Mouse (Mus musculus) small intestine, adult 2 months (tissue): ENCODE results near the gene Erg28. TPM values are rescaled to one million over a fixed set of nuclear protein-coding genes. Genes with fewer than 3 reads are reported as not detected.
A peak's percentile ranks its signal among the peaks of the same experiment; 100 is the strongest.

Source experiments
- H3K27ac ChIP-seq: fragments of 200-500 bp; 2 replicates; pipeline ENCODE4 v1.5.1; 2012; ENCODE audit warnings: low read depth, low read length, control low read depth, inconsistent platforms; ENCODE audit not compliant: insufficient read depth
- H3K27me3 ChIP-seq: fragments of 200-500 bp; 2 replicates; pipeline ENCODE4 v1.6.1; 2012; ENCODE audit warnings: mild to moderate bottlenecking, moderate library complexity, low read length, inconsistent platforms; ENCODE audit not compliant: control insufficient read depth, insufficient read depth
- H3K36me3 ChIP-seq: fragments of 200-500 bp; 2 replicates; pipeline ENCODE4 v1.6.1; 2012; ENCODE audit warnings: mild to moderate bottlenecking, low read length, control low read depth, inconsistent platforms; ENCODE audit not compliant: control insufficient read depth, insufficient read depth
- H3K4me1 ChIP-seq: fragments of 200-500 bp; 2 replicates; pipeline ENCODE4 v1.6.1; 2012; ENCODE audit warnings: low read length, inconsistent platforms, mixed read lengths; ENCODE audit not compliant: control insufficient read depth, insufficient read depth, insufficient read length
- H3K4me3 ChIP-seq: fragments of 200-500 bp; 2 replicates; pipeline ENCODE4 v1.5.1; 2012; ENCODE audit warnings: low read depth, mild to moderate bottlenecking, control low read depth, inconsistent platforms, low read length, moderate library complexity
- CTCF ChIP-seq: fragments of 200-500 bp; IDR thresholded peaks from 2 replicates; pipeline ENCODE4 v1.5.1; 2012; ENCODE audit warnings: low read depth, mild to moderate bottlenecking, control low read depth, inconsistent platforms, low read length, moderate library complexity, mixed read lengths; ENCODE audit not compliant: insufficient replicate concordance, insufficient read length; ENCODE audit errors: extremely low read depth
- POLR2A ChIP-seq: fragments of 200-500 bp; IDR thresholded peaks from 2 replicates; pipeline ENCODE4 v1.6.1; 2012; ENCODE audit warnings: low read depth, mild to moderate bottlenecking, control low read depth, inconsistent platforms, low read length, moderate library complexity
- WGBS: fragments of 180-500 bp; shearing (Covaris S2); methylation state at CpG from one replicate; pipeline ENCODE4 v1.1.7; 2018; 5-methylcytosine and 5-hydroxymethylcytosine counted together
- polyA plus RNA-seq: library from polyadenylated mRNA; depleted of rRNA; stranded (reverse); fragments of >200 nt; gene quantifications from 2 replicates; pipeline ENCODE4 v1.2.3, GENCODE M21; 2012

Gene Erg28
- polyA plus RNA-seq, 1 experiment, result 39.0 TPM

DNA sequence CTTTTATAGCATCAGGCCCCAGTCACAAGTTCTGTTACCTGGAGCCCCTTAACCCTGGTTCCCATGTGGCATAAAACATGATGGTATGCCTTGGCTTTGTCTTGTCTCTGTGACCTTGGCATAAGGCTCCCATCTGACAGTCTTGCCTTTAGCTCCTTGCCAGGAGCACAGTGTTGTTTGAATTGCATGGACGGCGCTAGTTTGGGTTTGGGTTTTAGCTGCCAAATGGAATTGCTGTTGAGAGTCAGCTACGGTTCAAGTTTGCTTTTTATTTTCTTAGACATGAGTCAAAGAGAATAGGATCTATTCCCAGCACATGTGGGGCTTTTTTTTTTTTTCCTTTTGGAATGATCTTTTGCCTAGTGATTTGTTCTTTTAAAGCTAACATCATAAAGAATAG, 34.8 kb upstream of the Erg28 start:
- H3K4me3 ChIP-seq, result no peak overlapping the region
- no peaks in the 10 kb centered on the region for H3K27me3 ChIP-seq
- TF ChIP-seq POLR2A (no peak), CTCF (no peak)
- peaks cover 10% of the 10 kb centered on the region for H3K36me3 ChIP-seq
- no peak overlapping the region for H3K27ac ChIP-seq
- WGBS, result 80% methylated on average over 3 of the region's 3 CpGs
- no peaks in the 10 kb centered on the region; the same call in 1 of the 2 replicates for H3K4me1 ChIP-seq

DNA sequence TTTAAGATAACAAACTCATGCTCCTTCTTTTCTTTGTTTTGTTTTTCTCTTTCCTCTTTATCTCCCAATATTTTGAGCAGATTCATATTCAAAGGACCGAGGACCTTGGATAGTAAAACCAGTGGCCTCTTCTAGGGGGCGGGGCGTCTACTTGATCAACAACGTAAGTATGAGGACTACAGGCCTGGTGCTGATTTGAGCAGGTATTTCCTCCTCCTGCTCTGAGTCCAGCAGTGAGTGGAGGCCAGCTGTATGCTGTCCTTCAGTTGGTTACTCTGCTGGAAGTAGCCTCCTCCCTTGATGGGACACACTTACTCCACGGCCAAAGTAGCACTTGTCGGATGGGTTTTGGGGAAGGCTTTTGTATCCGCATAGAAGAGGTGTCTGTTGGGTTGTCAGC, 33.0 kb upstream of the Erg28 start:
- no peak for TF ChIP-seq POLR2A
- TF ChIP-seq CTCF, result no peak
- Histone ChIP-seq H3K27me3 (no peaks in the 10 kb centered on the region), H3K4me1 (no peaks in the 10 kb centered on the region; the same call in 1 of the 2 replicates), H3K27ac (no peak overlapping the region), H3K36me3 (peaks cover 6% of the 10 kb centered on the region), H3K4me3 (no peak overlapping the region)
- 85% methylated on average over 7 of the region's 7 CpGs for WGBS

DNA sequence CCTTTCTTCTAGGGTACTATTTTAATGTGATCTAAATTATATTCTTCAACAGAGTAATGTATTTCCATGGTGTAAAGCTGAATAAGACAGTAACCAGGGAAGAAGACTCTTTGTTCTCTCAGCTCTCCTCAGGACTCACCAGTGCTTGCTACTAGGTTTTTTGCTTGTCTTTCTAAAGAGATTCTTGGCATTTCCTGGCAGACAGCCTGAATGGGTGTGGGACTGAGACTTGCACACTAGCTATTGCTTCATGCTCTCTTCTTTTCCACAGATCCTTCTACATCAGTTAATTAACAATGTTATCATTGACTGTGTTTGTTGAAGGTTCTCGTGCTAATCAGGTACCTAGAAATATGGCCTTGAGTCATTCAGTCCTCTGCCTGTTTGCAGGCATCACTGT, 29.9 kb upstream of the Erg28 start:
- Histone ChIP-seq H3K27ac (no peak overlapping the region), H3K4me1 (no peaks in the 10 kb centered on the region), H3K27me3 (no peaks in the 10 kb centered on the region), H3K4me3 (no peak overlapping the region), H3K36me3 (peaks cover 3% of the 10 kb centered on the region)
- WGBS, result 36% methylated on average over 1 of the region's 1 CpGs
- TF ChIP-seq POLR2A (no peak), CTCF (no peak)

DNA sequence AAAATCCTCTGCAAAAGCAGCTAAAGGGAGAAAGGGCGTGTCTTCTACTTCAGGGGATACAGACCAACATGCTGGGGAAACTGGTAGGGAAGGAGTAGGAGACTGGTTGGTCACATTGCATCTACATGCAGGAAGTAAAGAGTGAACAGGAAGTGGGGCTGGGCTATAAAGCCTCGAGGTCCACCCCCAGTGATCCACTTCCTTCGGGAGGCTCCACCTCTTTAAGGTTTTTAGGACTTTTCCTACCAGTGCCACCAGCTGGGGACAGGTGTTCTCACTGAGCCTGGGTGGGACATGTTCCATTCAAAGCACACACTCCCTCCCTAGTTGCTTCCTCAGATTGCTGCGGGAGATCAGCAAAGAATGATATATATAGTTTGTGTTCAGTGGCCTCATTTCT, 29.5 kb upstream of the Erg28 start:
- 82% methylated on average over 4 of the region's 4 CpGs for WGBS
- Histone ChIP-seq H3K4me1 (no peaks in the 10 kb centered on the region), H3K27me3 (no peaks in the 10 kb centered on the region), H3K4me3 (no peak overlapping the region), H3K36me3 (peaks cover 3% of the 10 kb centered on the region), H3K27ac (no peak overlapping the region)
- TF ChIP-seq POLR2A (no peak), CTCF (no peak)

DNA sequence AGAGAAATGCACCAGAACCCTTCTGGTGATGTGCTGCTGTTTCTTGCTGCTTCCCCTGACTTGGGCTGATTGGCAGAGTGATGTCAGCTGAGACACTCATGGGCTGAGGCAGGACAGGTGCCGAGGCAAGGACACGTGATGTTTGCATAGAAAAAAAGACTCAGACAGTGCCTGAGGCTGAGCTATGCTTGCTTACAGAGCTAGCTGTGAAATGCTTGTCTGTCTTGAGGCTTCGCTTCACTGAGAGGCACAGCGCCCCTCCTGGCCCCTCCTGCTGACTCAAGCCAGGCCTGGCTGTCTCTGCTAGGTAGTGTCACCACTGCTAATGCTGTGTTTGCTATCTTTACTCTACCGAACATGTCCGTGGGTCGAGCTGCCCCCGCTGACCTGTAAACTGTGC, 26.3 kb upstream of the Erg28 start:
- no peak overlapping the region for H3K4me3 ChIP-seq
- TF ChIP-seq POLR2A (no peak), CTCF (no peak)
- no peak overlapping the region for H3K27ac ChIP-seq
- H3K27me3 ChIP-seq, result no peaks in the 10 kb centered on the region
- WGBS, result 85% methylated on average over 8 of the region's 8 CpGs
- peaks cover under 1% of the 10 kb centered on the region; the same call in 1 of the 2 replicates for H3K36me3 ChIP-seq
- H3K4me1 ChIP-seq, result no peaks in the 10 kb centered on the region

DNA sequence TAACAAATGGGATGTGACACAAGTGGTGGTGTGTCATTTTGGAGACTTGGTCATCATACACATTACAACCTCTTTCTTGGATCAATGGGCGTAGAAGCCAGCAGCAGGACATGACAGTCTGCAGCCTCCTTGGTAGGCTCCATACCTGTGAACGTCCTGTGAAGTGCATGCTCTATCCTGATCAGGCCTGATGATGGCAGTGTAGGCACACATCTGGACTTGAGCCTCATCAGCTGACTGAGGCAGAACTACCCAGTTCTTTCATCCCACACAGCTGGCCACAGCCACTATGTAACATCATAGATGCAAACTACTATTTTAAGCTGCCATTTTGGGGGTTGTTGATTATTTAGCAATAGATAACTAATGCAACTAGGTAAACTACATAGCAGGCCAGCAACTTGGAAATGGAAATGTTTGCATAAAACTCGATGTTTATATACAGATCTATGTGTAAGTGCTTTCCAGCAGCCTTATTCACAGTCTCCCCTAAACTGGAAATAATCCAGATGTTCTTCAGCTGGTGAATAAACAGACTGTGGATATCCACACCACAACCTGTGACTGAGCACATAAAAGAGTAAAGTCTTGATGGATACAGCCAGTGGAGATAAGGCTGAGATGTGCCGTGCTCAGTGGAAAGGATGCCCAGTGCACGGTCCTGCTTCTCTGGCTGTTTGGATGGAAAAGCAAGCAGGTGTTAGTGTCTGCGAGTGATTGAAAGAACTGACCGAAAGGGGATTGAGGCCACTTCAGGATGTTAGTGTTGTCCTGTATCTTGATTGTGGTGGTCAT, 24.0 kb upstream of the Erg28 start:
- Histone ChIP-seq H3K27ac (no peak overlapping the region), H3K27me3 (no peaks in the 10 kb centered on the region), H3K4me3 (no peak overlapping the region), H3K36me3 (peaks cover 5% of the 10 kb centered on the region; the same call in 1 of the 2 replicates), H3K4me1 (no peaks in the 10 kb centered on the region)
- peak; percentile 45; the same call in 1 of the 2 replicates for TF ChIP-seq CTCF
- no peak for TF ChIP-seq POLR2A
- 75% methylated on average over 7 of the region's 7 CpGs for WGBS

DNA sequence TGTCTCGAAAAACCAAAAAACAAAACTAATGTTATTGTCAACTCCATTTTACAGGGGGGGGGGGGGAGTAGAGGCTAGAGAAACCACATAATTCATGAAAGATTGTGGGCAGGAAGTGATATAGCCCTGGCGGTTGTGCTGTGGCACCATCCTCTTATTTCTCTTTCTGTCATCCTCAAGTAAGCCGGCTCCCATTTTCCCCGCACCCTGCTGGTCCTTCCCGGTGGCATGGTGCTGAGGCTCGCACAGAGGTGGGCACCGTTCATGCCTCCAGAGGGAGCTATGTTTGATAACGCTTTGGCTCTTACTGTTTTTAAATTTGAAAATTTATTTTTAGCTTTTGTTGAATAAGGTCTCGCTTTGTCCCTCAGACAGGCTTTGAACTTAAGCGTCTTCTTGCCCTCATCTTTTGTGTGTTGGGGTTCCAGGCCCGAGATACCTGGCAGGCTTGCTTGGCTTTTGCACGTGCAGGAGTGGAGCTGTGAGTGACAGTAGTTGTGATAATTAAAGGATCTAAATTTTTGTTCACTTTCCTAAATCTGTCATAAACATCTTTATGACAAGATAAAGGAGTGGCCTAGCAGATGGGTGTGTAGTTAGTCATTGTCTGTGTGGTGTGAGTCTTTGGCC, 15.1 kb upstream of the Erg28 start:
- Histone ChIP-seq H3K27ac (no peak overlapping the region), H3K36me3 (peaks cover 7% of the 10 kb centered on the region), H3K4me3 (no peak overlapping the region), H3K4me1 (no peaks in the 10 kb centered on the region), H3K27me3 (no peaks in the 10 kb centered on the region)
- TF ChIP-seq POLR2A (no peak), CTCF (no peak)
- 91% methylated on average over 12 of the region's 12 CpGs for WGBS
